Mouse (Mus musculus) E14TG2a.4 (cell line): ENCODE data around the gene Slco2b1.

Source experiments
- H3K27me3 ChIP-seq: 2 replicates; pipeline ENCODE4 v1.6.1; 2014; ENCODE audit warnings: low read length, control low read depth; ENCODE audit not compliant: insufficient read depth
- H3K36me3 ChIP-seq: 2 replicates; pipeline ENCODE4 v1.6.1; 2014; ENCODE audit warnings: low read length, control low read depth; ENCODE audit not compliant: insufficient read depth
- H3K4me1 ChIP-seq: replicated peaks from 2 replicates; pipeline ENCODE4 v1.6.1; 2014; ENCODE audit warnings: low read depth, low read length, control low read depth
- H3K4me3 ChIP-seq: replicated peaks from 2 replicates; pipeline ENCODE4 v1.5.1; 2014; ENCODE audit warnings: mild to moderate bottlenecking, low read length
- H3K9me3 ChIP-seq: 2 replicates; pipeline ENCODE4 v1.6.1; 2014; ENCODE audit warnings: low read length, control low read depth
- CTCF ChIP-seq: conservative IDR thresholded peaks from 2 replicates; pipeline ENCODE4 v1.5.1; 2014; ENCODE audit warnings: low read length
- NANOG ChIP-seq: IDR thresholded peaks from 2 replicates; pipeline ENCODE4 v1.6.1; 2014; ENCODE audit warnings: borderline replicate concordance, low read length, mixed read lengths
- POU5F1 ChIP-seq: IDR thresholded peaks from 2 replicates; pipeline ENCODE4 v1.6.1; 2014; ENCODE audit warnings: low read length, borderline replicate concordance

Slco2b1 gene

GRCm38 (mm10) chr7:99649585-99649984 is 61.6 kb downstream of the Slco2b1 start:
- Histone ChIP-seq H3K4me1 (peaks cover 7% of the 10 kb centered on the region), H3K36me3 (no peaks in the 10 kb centered on the region), H3K4me3 (no peak overlapping the region), H3K27me3 (peaks cover 12% of the 10 kb centered on the region), H3K9me3 (peaks cover 16% of the 10 kb centered on the region)
- TF ChIP-seq POU5F1 (no peak), NANOG (no peak), CTCF (no peak)

- peaks cover 12% of the 10 kb centered on the region for H3K27me3 ChIP-seq
- peaks cover 16% of the 10 kb centered on the region for H3K9me3 ChIP-seq
- TF ChIP-seq POU5F1 = no peak
- TF ChIP-seq NANOG = no peak
- no peak for TF ChIP-seq CTCF
- peaks cover 15% of the 10 kb centered on the region for H3K4me1 ChIP-seq
- no peak overlapping the region for H3K4me3 ChIP-seq
- H3K36me3 ChIP-seq = no peaks in the 10 kb centered on the region
Observed at GRCm38 (mm10) chr7:99648623-99649022, 62.5 kb downstream of the Slco2b1 start.

GRCm38 (mm10) chr7:99644701-99645100 is 66.4 kb downstream of the Slco2b1 start:
- Histone ChIP-seq H3K9me3 (peaks cover 16% of the 10 kb centered on the region), H3K27me3 (peaks cover 20% of the 10 kb centered on the region), H3K4me3 (no peak overlapping the region), H3K4me1 (peaks cover 44% of the 10 kb centered on the region), H3K36me3 (no peaks in the 10 kb centered on the region)
- no peak for TF ChIP-seq POU5F1
- TF ChIP-seq CTCF = no peak
- TF ChIP-seq NANOG = no peak

- no peak overlapping the region for H3K4me3 ChIP-seq
- peaks cover 23% of the 10 kb centered on the region for H3K27me3 ChIP-seq
- peaks cover 46% of the 10 kb centered on the region for H3K4me1 ChIP-seq
- TF ChIP-seq CTCF = no peak
- no peak for TF ChIP-seq NANOG
- no peak for TF ChIP-seq POU5F1
- H3K36me3 ChIP-seq = no peaks in the 10 kb centered on the region
- peaks cover 8% of the 10 kb centered on the region for H3K9me3 ChIP-seq
Observed at GRCm38 (mm10) chr7:99642078-99642477, 69.1 kb downstream of the Slco2b1 start.

GRCm38 (mm10) chr7:99641245-99641644 is 69.9 kb downstream of the Slco2b1 start:
- Histone ChIP-seq H3K4me1 (peaks cover 46% of the 10 kb centered on the region), H3K27me3 (peaks cover 27% of the 10 kb centered on the region), H3K36me3 (no peaks in the 10 kb centered on the region), H3K4me3 (no peak overlapping the region), H3K9me3 (no peaks in the 10 kb centered on the region)
- TF ChIP-seq CTCF = no peak
- TF ChIP-seq POU5F1 = no peak
- TF ChIP-seq NANOG = no peak

- Histone ChIP-seq H3K36me3 (no peaks in the 10 kb centered on the region), H3K4me1 (no peaks in the 10 kb centered on the region), H3K9me3 (no peaks in the 10 kb centered on the region), H3K4me3 (no peak overlapping the region), H3K27me3 (peaks cover 59% of the 10 kb centered on the region)
- no peak for TF ChIP-seq NANOG
Observed at GRCm38 (mm10) chr7:99633966-99634665, 77.0 kb downstream of the Slco2b1 start.

GRCm38 (mm10) chr7:99632286-99632685 is 78.9 kb downstream of the Slco2b1 start:
- no peak overlapping the region for H3K4me3 ChIP-seq
- H3K4me1 ChIP-seq = peaks cover 7% of the 10 kb centered on the region
- no peak for TF ChIP-seq CTCF
- TF ChIP-seq NANOG = no peak
- TF ChIP-seq POU5F1 = no peak
- H3K27me3 ChIP-seq = peaks cover 74% of the 10 kb centered on the region
- H3K9me3 ChIP-seq = no peaks in the 10 kb centered on the region
- no peaks in the 10 kb centered on the region for H3K36me3 ChIP-seq

DNA sequence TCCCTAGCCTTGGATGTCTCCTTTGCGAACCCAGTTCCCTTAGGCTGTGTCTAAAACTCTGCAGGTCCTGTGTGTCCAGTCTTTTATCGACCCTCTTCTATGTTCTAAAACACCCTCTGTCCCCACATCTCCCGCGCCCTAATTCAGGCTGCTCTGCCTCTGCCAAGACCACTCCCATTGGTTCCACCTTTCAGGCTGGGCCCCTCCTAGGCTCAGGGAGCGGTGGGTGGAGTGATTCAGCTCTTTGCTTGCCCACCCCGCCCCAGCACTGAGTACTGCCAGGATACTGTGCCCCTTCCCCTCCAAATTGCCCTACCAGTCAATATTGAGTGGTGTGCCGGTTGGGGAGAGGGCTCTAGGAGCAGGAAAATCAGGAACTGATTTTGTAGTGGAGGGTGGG is 83.8 kb downstream of the Slco2b1 start:
- H3K4me1 ChIP-seq = peaks cover 15% of the 10 kb centered on the region
- H3K9me3 ChIP-seq = no peaks in the 10 kb centered on the region
- no peaks in the 10 kb centered on the region for H3K36me3 ChIP-seq
- TF ChIP-seq NANOG (no peak), POU5F1 (no peak)
- peak overlapping the region; percentile 80 for H3K4me3 ChIP-seq
- peaks cover 95% of the 10 kb centered on the region for H3K27me3 ChIP-seq

GRCm38 (mm10) chr7:99626376-99627270 is 84.5 kb downstream of the Slco2b1 start, which contains the start of gene Tpbgl:
TSS of gene Tpbgl (minus strand) at chr7:99627103.
- Histone ChIP-seq H3K9me3 (no peaks in the 10 kb centered on the region), H3K4me3 (peak within 1 kb of the TSS; percentile 80), H3K27me3 (peaks cover 97% of the 10 kb centered on the region), H3K4me1 (peaks cover 15% of the 10 kb centered on the region), H3K36me3 (no peaks in the 10 kb centered on the region)
- TF ChIP-seq POU5F1 (no peak), CTCF (no peak)
